Mouse (Mus musculus) embryonic fibroblast, embryonic 13.5 days (primary cell): ENCODE measurements around the gene Ehmt1.

Experiments
- CTCF ChIP-seq: IDR thresholded peaks from 2 replicates; pipeline ENCODE4 v1.5.1; 2011; ENCODE audit warnings: mild to moderate bottlenecking, control low read depth, low read length, moderate library complexity, borderline replicate concordance; ENCODE audit not compliant: insufficient read depth
- POLR2A ChIP-seq: IDR thresholded peaks from 2 replicates; pipeline ENCODE4 v1.6.1; 2011; ENCODE audit warnings: low read depth, mild to moderate bottlenecking, control low read depth, low read length, moderate library complexity

DNA sequence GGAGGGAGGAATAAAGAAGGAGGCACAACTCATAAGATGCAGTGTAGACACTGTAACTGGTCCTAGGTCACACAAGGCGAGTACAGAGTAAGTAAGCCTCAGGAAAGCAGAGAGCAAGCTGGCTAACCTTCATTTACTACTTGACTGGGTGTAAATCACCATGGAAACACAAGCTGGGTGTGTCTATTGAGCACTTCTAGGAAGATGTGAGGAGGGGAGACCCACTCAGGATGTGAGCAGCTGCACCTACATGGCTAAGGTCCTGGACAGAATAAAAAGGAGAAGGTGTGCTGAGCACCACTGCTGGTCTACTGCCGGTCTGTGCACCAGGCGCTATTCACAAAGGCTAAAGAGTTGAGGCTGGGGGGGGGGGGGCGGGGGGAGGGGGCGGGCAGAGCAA is 142.6 kb downstream of the Ehmt1 start:
- TF ChIP-seq POLR2A (no peak), CTCF (no peak)
